Mouse (Mus musculus): ENCODE data around the gene Trim66. TPM values are rescaled to one million over a fixed set of nuclear protein-coding genes. Genes with fewer than 3 reads are reported as not detected.
A peak's percentile ranks its signal among the peaks of the same experiment; 100 is the strongest.

Trim66 gene
- total RNA-seq, 2 experiments from 2014 or later: 5.0 to 6.0 TPM

GRCm38 (mm10) chr7:109518036-109518681 lies 10.2 kb upstream of the Trim66 start:
- peak overlapping the region; percentile 74 for H3K4me3 ChIP-seq
- peak overlapping the region; percentile 99 for H3K27ac ChIP-seq
- DNase-seq (ENCODE audit: low spot score in 2 of 2): no peak
- TF ChIP-seq CTCF (conservative IDR thresholded peaks at IDR 0.05): no peak

- no peak for TF ChIP-seq CTCF (conservative IDR thresholded peaks at IDR 0.05)
- H3K4me3 ChIP-seq: no peak overlapping the region
- H3K27ac ChIP-seq: no peak overlapping the region
- DNase-seq (ENCODE audit: low spot score in 2 of 2): no peak
These were observed 8.6 kb upstream of the Trim66 start for GRCm38 (mm10) chr7:109516500-109516899.

- no peak for TF ChIP-seq CTCF (conservative IDR thresholded peaks at IDR 0.05)
- DNase-seq (ENCODE audit: low spot score in 2 of 2): no peak
- Histone ChIP-seq H3K4me3 (no peak overlapping the region), H3K27ac (no peak overlapping the region)
These were observed 3.9 kb upstream of the Trim66 start for GRCm38 (mm10) chr7:109511838-109512237.

- H3K27ac ChIP-seq: no peak overlapping the region
- no peak for TF ChIP-seq CTCF (conservative IDR thresholded peaks at IDR 0.05)
- no peak for DNase-seq (ENCODE audit: low spot score in 2 of 2)
- H3K4me3 ChIP-seq: no peak overlapping the region
These were observed 2.9 kb upstream of the Trim66 start for GRCm38 (mm10) chr7:109510799-109511198.

GRCm38 (mm10) chr7:109507572-109507971 lies 362 bp downstream of the Trim66 start:
- H3K4me3 ChIP-seq: no peak overlapping the region
- no peak overlapping the region for H3K27ac ChIP-seq
- DNase-seq (ENCODE audit: low spot score in 2 of 2): no peak
- no peak for TF ChIP-seq CTCF (conservative IDR thresholded peaks at IDR 0.05)

- no peak for DNase-seq (ENCODE audit: low spot score in 2 of 2)
- H3K4me3 ChIP-seq: no peak overlapping the region
- TF ChIP-seq CTCF (conservative IDR thresholded peaks at IDR 0.05): no peak
- H3K27ac ChIP-seq: no peak overlapping the region
These were observed 815 bp downstream of the Trim66 start for GRCm38 (mm10) chr7:109507119-109507518.

- Histone ChIP-seq H3K27ac (no peak overlapping the region), H3K4me3 (no peak overlapping the region)
- no peak for TF ChIP-seq CTCF (conservative IDR thresholded peaks at IDR 0.05)
- DNase-seq (ENCODE audit: low spot score in 2 of 2): no peak
These were observed 10.4 kb downstream of the Trim66 start for GRCm38 (mm10) chr7:109497507-109497906.

- H3K27ac ChIP-seq: peak overlapping the region; percentile 75
- TF ChIP-seq CTCF (conservative IDR thresholded peaks at IDR 0.05): peak; percentile 42
- DNase-seq (ENCODE audit: low spot score in 2 of 2): peak; percentile 32 to 44
- peak overlapping the region; percentile 50 for H3K4me3 ChIP-seq
These were observed 14.3 kb downstream of the Trim66 start for GRCm38 (mm10) chr7:109493319-109494316.

- DNase-seq (ENCODE audit: low spot score in 2 of 2): no peak
- Histone ChIP-seq H3K4me3 (peak overlapping the region; percentile 50), H3K27ac (peak overlapping the region; percentile 75)
- TF ChIP-seq CTCF (conservative IDR thresholded peaks at IDR 0.05): no peak
These were observed 15.2 kb downstream of the Trim66 start for GRCm38 (mm10) chr7:109492616-109493318.

GRCm38 (mm10) chr7:109484221-109484620 lies 23.7 kb downstream of the Trim66 start:
- DNase-seq (ENCODE audit: low spot score in 2 of 2): no peak
- no peak for TF ChIP-seq CTCF (conservative IDR thresholded peaks at IDR 0.05)
- Histone ChIP-seq H3K27ac (no peak overlapping the region), H3K4me3 (no peak overlapping the region)

GRCm38 (mm10) chr7:109480765-109481197 lies 27.2 kb downstream of the Trim66 start:
- peak; percentile 72 for TF ChIP-seq CTCF (conservative IDR thresholded peaks at IDR 0.05)
- peak overlapping the region; percentile 20; the same call in 1 of the 2 replicates for H3K27ac ChIP-seq
- peak overlapping the region; percentile 46 for H3K4me3 ChIP-seq
- peak in 1 of 2 experiments; percentile 19 for DNase-seq (ENCODE audit: low spot score in 2 of 2)

- no peak for TF ChIP-seq CTCF (conservative IDR thresholded peaks at IDR 0.05)
- DNase-seq (ENCODE audit: low spot score in 2 of 2): no peak
- no peak overlapping the region for H3K4me3 ChIP-seq
- no peak overlapping the region for H3K27ac ChIP-seq
These were observed 30.0 kb downstream of the Trim66 start for GRCm38 (mm10) chr7:109477926-109478325.

- H3K27ac ChIP-seq: no peak overlapping the region
- TF ChIP-seq CTCF (conservative IDR thresholded peaks at IDR 0.05): no peak
- no peak for DNase-seq (ENCODE audit: low spot score in 2 of 2)
- no peak overlapping the region for H3K4me3 ChIP-seq
These were observed 37.2 kb downstream of the Trim66 start for GRCm38 (mm10) chr7:109470700-109471099.

All from layer of hippocampus, adult 2 months (tissue).